Mouse (Mus musculus) duodenum, adult 2 months (tissue): Measurements from ENCODE around the gene Tceal1. TPM values are rescaled to one million over a fixed set of nuclear protein-coding genes. Genes with fewer than 3 reads are reported as not detected.

ENCODE experiments used
- polyA plus RNA-seq: library from polyadenylated mRNA; depleted of rRNA; stranded (reverse); fragments of >200 nt; gene quantifications from 2 replicates; pipeline ENCODE4 v1.2.3, GENCODE M21; 2012; ENCODE audit warnings: low replicate concordance; rRNA removed

Gene Tceal1
- polyA plus RNA-seq, result 0.13 and 0.20 TPM in 2 replicates

GRCm38 (mm10) chrX:136707446-136708167 is at the start of gene Tceal1:
Gene Tceal1, plus strand, starts transcription at chrX:136707982.

DNA sequence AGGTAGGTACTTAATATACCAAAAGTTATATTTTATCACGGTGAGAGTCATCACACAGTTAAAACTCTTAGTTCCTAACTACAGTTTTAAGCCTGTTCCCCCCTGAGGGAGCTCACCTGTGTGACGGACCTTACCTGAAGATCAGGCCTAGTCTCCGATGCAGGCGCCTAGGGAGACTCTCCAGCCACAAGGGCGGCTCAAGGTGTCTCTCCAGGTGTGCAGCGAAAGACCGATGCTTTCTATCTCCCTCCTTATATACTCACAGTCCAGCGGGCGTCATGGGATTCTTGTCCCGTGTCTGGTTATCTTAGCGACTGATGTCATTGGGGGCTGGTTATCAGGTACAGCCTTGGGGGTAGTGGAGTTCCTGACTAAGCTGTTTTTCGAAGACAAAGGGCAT is 35.7 kb downstream of the Tceal1 start, which contains the start of gene Morf4l2:
Gene Morf4l2, minus strand, starts transcription at position 232 of the 400 bp plus-strand sequence.

Other genes starting within 250 kb of the Tceal1 start
- not detected in 2 replicates for gene Kir3dl1, start 190.0 kb upstream of the Tceal1 start, polyA plus RNA-seq
- not detected in 2 replicates for gene Kir3dl2, start 163.9 kb upstream of the Tceal1 start, polyA plus RNA-seq
- 0.56 and 1.1 TPM in 2 replicates for gene Tceal3, start 117.1 kb upstream of the Tceal1 start, polyA plus RNA-seq
- gene Morf4l2, start 35.7 kb downstream of the Tceal1 start, polyA plus RNA-seq, result 8.0 and 8.5 TPM in 2 replicates
- not detected in 2 replicates for gene Glra4, start 72.2 kb downstream of the Tceal1 start, polyA plus RNA-seq
- gene Plp1, start 114.7 kb downstream of the Tceal1 start, polyA plus RNA-seq, result 0.79 and 1.4 TPM in 2 replicates
- 0.02 TPM in 1 of 2 replicates, not detected in the other for gene Rab9b, start 160.8 kb downstream of the Tceal1 start, polyA plus RNA-seq
- not detected in 2 replicates for gene H2bfm, start 219.3 kb downstream of the Tceal1 start, polyA plus RNA-seq